Mouse (Mus musculus): ENCODE results near the gene Kmt2e. TPM values are rescaled to one million over a fixed set of nuclear protein-coding genes. Genes with fewer than 3 reads are reported as not detected.
"Not testable (repeated sequence)": the region's sequence is repeated elsewhere in the genome, so short reads cannot be mapped to it uniquely, and the experiment has no call there.

Kmt2e gene
- polyA plus RNA-seq, 1 experiment from 2014 or later: 122 TPM

GRCm38 (mm10) chr5:23524621-23525020 is 90.4 kb downstream of the Kmt2e start:
- peaks cover 4% of the 10 kb centered on the region; the same call in 1 of the 2 replicates for H3K36me3 ChIP-seq (ENCODE audit: control insufficient read depth, insufficient read depth, low read length)
- H3K9me3 ChIP-seq (ENCODE audit: control insufficient read depth, low read length): no peaks in the 10 kb centered on the region
- no peak overlapping the region for H3K9ac ChIP-seq (ENCODE audit: low read depth, low read length)
- 81% methylated on average over 3 of the region's 3 CpGs for WGBS
- DNase-seq (ENCODE audit: low spot score) (no peak), ATAC-seq (ENCODE audit: low FRiP score) (no peak)
- H3K27ac ChIP-seq (ENCODE audit: low read depth, low read length): no peak overlapping the region
- H3K4me3 ChIP-seq (ENCODE audit: low read depth, low read length): no peak overlapping the region
- H3K27me3 ChIP-seq (ENCODE audit: control insufficient read depth, insufficient read depth, low read length): no peaks in the 10 kb centered on the region
- no peaks in the 10 kb centered on the region for H3K4me1 ChIP-seq (replicated peaks; ENCODE audit: control insufficient read depth, insufficient read depth, low read length)
- H3K4me2 ChIP-seq (replicated peaks; ENCODE audit: low read depth, low read length): no peak overlapping the region

GRCm38 (mm10) chr5:23531100-23531499 is 96.9 kb downstream of the Kmt2e start:
- no peaks in the 10 kb centered on the region for H3K9me3 ChIP-seq (ENCODE audit: control insufficient read depth, low read length)
- H3K27ac ChIP-seq (ENCODE audit: low read depth, low read length): no peak overlapping the region
- WGBS: 96% methylated on average over 6 of the region's 6 CpGs

GRCm38 (mm10) chr5:23531541-23532096 is 97.4 kb downstream of the Kmt2e start:
- H3K27me3 ChIP-seq (ENCODE audit: control insufficient read depth, insufficient read depth, low read length): no peaks in the 10 kb centered on the region
- H3K9me3 ChIP-seq (ENCODE audit: control insufficient read depth, low read length): no peaks in the 10 kb centered on the region
- H3K9ac ChIP-seq (ENCODE audit: low read depth, low read length): no peak overlapping the region
- no peak overlapping the region for H3K4me2 ChIP-seq (replicated peaks; ENCODE audit: low read depth, low read length)
- H3K4me1 ChIP-seq (replicated peaks; ENCODE audit: control insufficient read depth, insufficient read depth, low read length): no peaks in the 10 kb centered on the region
- no peak overlapping the region for H3K27ac ChIP-seq (ENCODE audit: low read depth, low read length)
- ATAC-seq (ENCODE audit: low FRiP score): no peak
- H3K36me3 ChIP-seq (ENCODE audit: control insufficient read depth, insufficient read depth, low read length): no peaks in the 10 kb centered on the region; the same call in 1 of the 2 replicates
- WGBS: 86% methylated on average over 7 of the region's 7 CpGs
- no peak for DNase-seq (ENCODE audit: low spot score)
- no peak overlapping the region for H3K4me3 ChIP-seq (ENCODE audit: low read depth, low read length)

More at GRCm38 (mm10) chr5:23531100-23531499, 96.9 kb downstream of the Kmt2e start:
- Histone ChIP-seq H3K4me1 (replicated peaks; ENCODE audit: control insufficient read depth, insufficient read depth, low read length) (no peaks in the 10 kb centered on the region), H3K4me3 (ENCODE audit: low read depth, low read length) (no peak overlapping the region), H3K27me3 (ENCODE audit: control insufficient read depth, insufficient read depth, low read length) (no peaks in the 10 kb centered on the region), H3K36me3 (ENCODE audit: control insufficient read depth, insufficient read depth, low read length) (no peaks in the 10 kb centered on the region; the same call in 1 of the 2 replicates), H3K4me2 (replicated peaks; ENCODE audit: low read depth, low read length) (no peak overlapping the region), H3K9ac (ENCODE audit: low read depth, low read length) (no peak overlapping the region)
- DNase-seq (ENCODE audit: low spot score) (no peak), ATAC-seq (ENCODE audit: low FRiP score) (no peak)

GRCm38 (mm10) chr5:23535692-23536091 is 101.5 kb downstream of the Kmt2e start:
- no peaks in the 10 kb centered on the region for H3K36me3 ChIP-seq (ENCODE audit: control insufficient read depth, insufficient read depth, low read length)
- 84% methylated on average over 7 of the region's 7 CpGs for WGBS
- no peaks in the 10 kb centered on the region for H3K27me3 ChIP-seq (ENCODE audit: control insufficient read depth, insufficient read depth, low read length)
- no peak overlapping the region for H3K4me3 ChIP-seq (ENCODE audit: low read depth, low read length)
- H3K9ac ChIP-seq (ENCODE audit: low read depth, low read length): no peak overlapping the region
- H3K9me3 ChIP-seq (ENCODE audit: control insufficient read depth, low read length): no peaks in the 10 kb centered on the region
- ATAC-seq (ENCODE audit: low FRiP score) (no peak), DNase-seq (ENCODE audit: low spot score) (no peak)
- H3K4me2 ChIP-seq (replicated peaks; ENCODE audit: low read depth, low read length): no peak overlapping the region
- H3K4me1 ChIP-seq (replicated peaks; ENCODE audit: control insufficient read depth, insufficient read depth, low read length): no peaks in the 10 kb centered on the region
- no peak overlapping the region for H3K27ac ChIP-seq (ENCODE audit: low read depth, low read length)

- WGBS: 89% methylated on average over 5 of the region's 5 CpGs
- no peak for ATAC-seq (ENCODE audit: low FRiP score)
- Histone ChIP-seq H3K4me1 (replicated peaks; ENCODE audit: control insufficient read depth, insufficient read depth, low read length) (no peaks in the 10 kb centered on the region), H3K4me3 (ENCODE audit: low read depth, low read length) (no peak overlapping the region), H3K9me3 (ENCODE audit: control insufficient read depth, low read length) (no peaks in the 10 kb centered on the region), H3K9ac (ENCODE audit: low read depth, low read length) (no peak overlapping the region), H3K27me3 (ENCODE audit: control insufficient read depth, insufficient read depth, low read length) (no peaks in the 10 kb centered on the region), H3K36me3 (ENCODE audit: control insufficient read depth, insufficient read depth, low read length) (no peaks in the 10 kb centered on the region), H3K4me2 (replicated peaks; ENCODE audit: low read depth, low read length) (no peak overlapping the region), H3K27ac (ENCODE audit: low read depth, low read length) (no peak overlapping the region)
- DNase-seq (ENCODE audit: low spot score): no peak
Measured at GRCm38 (mm10) chr5:23551687-23552086, 117.4 kb downstream of the Kmt2e start.

GRCm38 (mm10) chr5:23553338-23553737 is 119.1 kb downstream of the Kmt2e start:
- H3K4me2 ChIP-seq (replicated peaks; ENCODE audit: low read depth, low read length); H3K4me1 ChIP-seq (replicated peaks; ENCODE audit: control insufficient read depth, insufficient read depth, low read length); H3K27me3 ChIP-seq (ENCODE audit: control insufficient read depth, insufficient read depth, low read length); DNase-seq (ENCODE audit: low spot score); H3K36me3 ChIP-seq (ENCODE audit: control insufficient read depth, insufficient read depth, low read length); H3K9me3 ChIP-seq (ENCODE audit: control insufficient read depth, low read length); H3K9ac ChIP-seq (ENCODE audit: low read depth, low read length); H3K27ac ChIP-seq (ENCODE audit: low read depth, low read length); ATAC-seq (ENCODE audit: low FRiP score); H3K4me3 ChIP-seq (ENCODE audit: low read depth, low read length): not testable (repeated sequence)
- 78% methylated on average over 3 of the region's 3 CpGs for WGBS

Measured in hindbrain, embryonic 11.5 days (tissue).